Mouse (Mus musculus): ENCODE results near the gene Calhm3. TPM values are rescaled to one million over a fixed set of nuclear protein-coding genes. Genes with fewer than 3 reads are reported as not detected.

Calhm3 gene
- polyA plus RNA-seq (2012; rRNA removed), result not detected in 2 replicates

- H3K4me1 ChIP-seq (ENCODE audit: control insufficient read depth, insufficient read depth, low read length), result no peaks in the 10 kb centered on the region
Measured at GRCm38 (mm10) chr19:47157664-47158063, at the start of gene Calhm3. Gene Calhm3 (minus strand): TSS chr19:47157764.

DNA sequence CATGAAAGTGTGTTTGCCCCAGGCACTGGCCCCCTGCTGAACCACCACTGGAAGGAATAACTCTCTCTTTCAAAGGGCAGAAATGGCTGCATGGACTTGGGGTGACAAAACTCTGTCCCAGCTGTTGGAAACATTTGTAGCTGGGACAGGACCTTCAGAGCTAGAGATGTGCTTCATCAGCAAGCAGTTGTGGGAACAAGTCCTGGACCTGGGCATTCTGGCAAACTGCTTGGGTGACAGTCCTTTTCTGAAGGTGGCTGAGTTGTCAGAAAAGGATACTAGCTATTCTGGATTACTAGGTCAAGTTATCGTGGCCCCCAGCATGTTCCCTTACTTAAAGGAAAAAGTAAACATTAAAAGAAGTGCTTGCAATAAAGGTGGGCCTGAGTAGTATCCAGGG is 48.6 kb upstream of the Calhm3 start:
- H3K4me3 ChIP-seq (ENCODE audit: insufficient read depth, low read depth, low read length), result no peak overlapping the region
- 93% methylated on average over 1 of the region's 1 CpGs for WGBS

More at GRCm38 (mm10) chr19:47157664-47158063, at the start of gene Calhm3:
- Histone ChIP-seq H3K27ac (ENCODE audit: insufficient read depth, low read depth, low read length) (no peak within 1 kb of the TSS), H3K4me3 (ENCODE audit: insufficient read depth, low read depth, low read length) (no peak within 1 kb of the TSS), H3K27me3 (replicated peaks; ENCODE audit: control insufficient read depth, insufficient read depth, low read length) (no peaks in the 10 kb centered on the region), H3K36me3 (ENCODE audit: control insufficient read depth, insufficient read depth, low read length) (no peaks in the 10 kb centered on the region)
- no peak for TF ChIP-seq POLR2A (IDR thresholded peaks at IDR 0.05; ENCODE audit: low read depth, low read length)
- TF ChIP-seq CTCF (conservative IDR thresholded peaks at IDR 0.05; ENCODE audit: insufficient read depth, insufficient read length, low read depth, low read length), result no peak
- 81% methylated on average over 11 of the region's 11 CpGs for WGBS
- no peak for DNase-seq

DNA sequence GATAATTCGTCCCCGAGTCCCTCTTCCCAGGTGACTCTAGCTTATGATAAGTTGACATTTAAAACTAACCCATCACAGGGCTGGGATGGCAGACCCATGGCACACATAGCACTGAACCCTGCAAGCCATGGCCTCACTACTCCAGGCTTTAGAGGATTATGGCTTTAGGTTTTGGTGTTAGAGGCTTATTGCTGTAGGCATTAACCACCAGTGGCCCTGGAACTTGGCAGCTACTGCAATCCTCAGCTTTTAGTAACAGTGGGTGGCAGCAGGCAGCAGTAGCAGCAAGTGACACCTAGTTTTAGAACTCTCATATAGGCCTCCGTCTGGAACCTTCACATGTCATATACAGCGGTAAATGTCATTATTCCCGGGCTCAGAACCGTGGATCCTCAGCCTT is 47.1 kb upstream of the Calhm3 start:
- Histone ChIP-seq H3K4me3 (ENCODE audit: insufficient read depth, low read depth, low read length) (no peak overlapping the region), H3K4me1 (ENCODE audit: control insufficient read depth, insufficient read depth, low read length) (no peaks in the 10 kb centered on the region), H3K27me3 (replicated peaks; ENCODE audit: control insufficient read depth, insufficient read depth, low read length) (no peaks in the 10 kb centered on the region), H3K27ac (ENCODE audit: insufficient read depth, low read depth, low read length) (no peak overlapping the region), H3K36me3 (ENCODE audit: control insufficient read depth, insufficient read depth, low read length) (no peaks in the 10 kb centered on the region)
- DNase-seq, result no peak
- TF ChIP-seq POLR2A (IDR thresholded peaks at IDR 0.05; ENCODE audit: low read depth, low read length), result no peak
- no peak for TF ChIP-seq CTCF (conservative IDR thresholded peaks at IDR 0.05; ENCODE audit: insufficient read depth, insufficient read length, low read depth, low read length)
- 89% methylated on average over 6 of the region's 6 CpGs for WGBS

More for the DNA sequence above, 48.6 kb upstream of the Calhm3 start:
- Histone ChIP-seq H3K36me3 (ENCODE audit: control insufficient read depth, insufficient read depth, low read length) (no peaks in the 10 kb centered on the region), H3K27me3 (replicated peaks; ENCODE audit: control insufficient read depth, insufficient read depth, low read length) (no peaks in the 10 kb centered on the region), H3K27ac (ENCODE audit: insufficient read depth, low read depth, low read length) (no peak overlapping the region), H3K4me1 (ENCODE audit: control insufficient read depth, insufficient read depth, low read length) (no peaks in the 10 kb centered on the region)
- TF ChIP-seq POLR2A (IDR thresholded peaks at IDR 0.05; ENCODE audit: low read depth, low read length), result no peak
- TF ChIP-seq CTCF (conservative IDR thresholded peaks at IDR 0.05; ENCODE audit: insufficient read depth, insufficient read length, low read depth, low read length), result no peak
- no peak for DNase-seq

DNA sequence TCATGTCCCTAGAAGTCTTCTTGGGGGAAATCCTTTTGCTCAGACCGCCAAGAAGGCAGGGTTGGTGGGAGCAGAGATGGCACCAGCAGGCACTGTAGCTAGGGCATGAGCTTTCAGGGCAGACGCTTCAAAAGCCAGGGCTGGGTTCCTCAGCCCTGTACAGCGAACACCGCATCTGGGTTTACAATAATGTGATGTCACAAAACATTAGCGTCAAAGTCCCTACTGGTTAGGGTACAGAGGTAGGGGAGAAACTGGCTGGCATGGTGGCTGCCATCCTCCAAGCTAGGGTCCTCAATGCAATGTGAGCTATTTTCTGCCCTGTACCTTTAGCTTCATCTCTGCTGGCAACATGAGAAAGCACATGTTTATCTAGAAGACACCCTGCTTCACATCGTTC is 45.5 kb upstream of the Calhm3 start:
- no peak overlapping the region for H3K27ac ChIP-seq (ENCODE audit: insufficient read depth, low read depth, low read length)
- no peak overlapping the region for H3K4me3 ChIP-seq (ENCODE audit: insufficient read depth, low read depth, low read length)
- 94% methylated on average over 6 of the region's 6 CpGs for WGBS
- no peak for TF ChIP-seq CTCF (conservative IDR thresholded peaks at IDR 0.05; ENCODE audit: insufficient read depth, insufficient read length, low read depth, low read length)
- no peak for TF ChIP-seq POLR2A (IDR thresholded peaks at IDR 0.05; ENCODE audit: low read depth, low read length)
- DNase-seq, result no peak
- H3K4me1 ChIP-seq (ENCODE audit: control insufficient read depth, insufficient read depth, low read length), result no peaks in the 10 kb centered on the region
- H3K36me3 ChIP-seq (ENCODE audit: control insufficient read depth, insufficient read depth, low read length), result no peaks in the 10 kb centered on the region
- no peaks in the 10 kb centered on the region for H3K27me3 ChIP-seq (replicated peaks; ENCODE audit: control insufficient read depth, insufficient read depth, low read length)

DNA sequence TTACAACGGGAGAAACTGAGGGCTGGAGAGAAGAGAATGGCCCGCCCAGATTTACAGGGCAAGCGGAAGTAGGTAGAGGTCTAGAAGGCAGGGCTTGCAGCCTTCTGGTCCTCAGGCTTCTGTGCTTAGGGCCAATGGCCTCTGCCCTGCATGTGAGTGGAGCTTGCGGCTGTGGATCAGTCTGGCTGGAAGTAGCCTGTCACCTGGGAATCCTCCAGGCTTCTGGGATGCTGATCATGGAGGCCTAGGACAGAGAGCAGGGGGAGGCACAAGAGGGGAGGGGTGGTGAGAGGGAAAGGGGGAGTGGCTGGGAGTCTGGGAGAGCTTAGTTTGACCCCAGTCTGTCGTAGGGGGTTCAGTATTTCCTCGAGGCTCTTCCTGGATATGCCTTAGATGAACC is 44.9 kb upstream of the Calhm3 start:
- WGBS, result 72% methylated on average over 6 of the region's 6 CpGs
- H3K27me3 ChIP-seq (replicated peaks; ENCODE audit: control insufficient read depth, insufficient read depth, low read length), result no peaks in the 10 kb centered on the region
- no peak overlapping the region for H3K4me3 ChIP-seq (ENCODE audit: insufficient read depth, low read depth, low read length)
- H3K4me1 ChIP-seq (ENCODE audit: control insufficient read depth, insufficient read depth, low read length), result no peaks in the 10 kb centered on the region
- H3K36me3 ChIP-seq (ENCODE audit: control insufficient read depth, insufficient read depth, low read length), result no peaks in the 10 kb centered on the region
- TF ChIP-seq POLR2A (IDR thresholded peaks at IDR 0.05; ENCODE audit: low read depth, low read length) (no peak), CTCF (conservative IDR thresholded peaks at IDR 0.05; ENCODE audit: insufficient read depth, insufficient read length, low read depth, low read length) (no peak)
- no peak for DNase-seq
- no peak overlapping the region for H3K27ac ChIP-seq (ENCODE audit: insufficient read depth, low read depth, low read length)

- TF ChIP-seq CTCF (conservative IDR thresholded peaks at IDR 0.05; ENCODE audit: insufficient read depth, insufficient read length, low read depth, low read length) (no peak), POLR2A (IDR thresholded peaks at IDR 0.05; ENCODE audit: low read depth, low read length) (no peak)
- Histone ChIP-seq H3K36me3 (ENCODE audit: control insufficient read depth, insufficient read depth, low read length) (no peaks in the 10 kb centered on the region), H3K4me1 (ENCODE audit: control insufficient read depth, insufficient read depth, low read length) (no peaks in the 10 kb centered on the region), H3K4me3 (ENCODE audit: insufficient read depth, low read depth, low read length) (no peak overlapping the region), H3K27me3 (replicated peaks; ENCODE audit: control insufficient read depth, insufficient read depth, low read length) (no peaks in the 10 kb centered on the region), H3K27ac (ENCODE audit: insufficient read depth, low read depth, low read length) (no peak overlapping the region)
- DNase-seq, result no peak
- 63% methylated on average over 12 of the region's 12 CpGs for WGBS
Measured at GRCm38 (mm10) chr19:47201972-47202371, 44.4 kb upstream of the Calhm3 start.

DNA sequence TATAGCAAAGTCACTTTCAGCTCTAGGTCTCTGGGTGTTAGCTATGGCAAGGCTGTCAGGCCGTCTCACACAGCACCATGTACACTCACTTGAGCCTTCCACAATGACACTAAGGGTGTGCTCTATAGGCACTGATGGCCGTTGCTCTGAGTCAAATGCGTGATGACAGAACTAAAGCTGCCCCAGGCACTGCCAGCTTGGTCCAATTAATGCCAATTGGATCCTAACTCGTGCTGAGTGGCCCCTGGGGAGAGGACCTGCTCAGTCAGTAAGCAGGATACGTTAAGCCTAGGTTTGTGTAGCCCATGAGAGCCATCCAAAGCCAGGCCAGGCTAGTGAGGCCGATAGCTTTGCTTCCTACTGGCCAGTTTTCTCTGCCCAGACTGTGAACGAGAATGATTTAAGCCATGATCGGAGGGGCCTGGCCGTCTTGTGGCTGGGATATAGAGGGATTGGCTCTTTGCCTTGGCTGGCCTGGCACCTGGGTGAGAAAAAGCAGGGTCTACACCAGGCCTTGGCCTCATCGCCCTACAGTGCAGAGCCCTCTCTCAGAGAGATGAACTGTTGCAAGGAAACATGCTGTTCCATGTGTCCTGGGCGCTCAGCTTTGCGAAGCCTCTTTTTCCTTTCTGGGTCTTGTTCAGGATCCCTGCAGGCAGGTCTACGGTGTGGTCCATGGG is 41.2 kb upstream of the Calhm3 start:
- no peaks in the 10 kb centered on the region for H3K27me3 ChIP-seq (replicated peaks; ENCODE audit: control insufficient read depth, insufficient read depth, low read length)
- DNase-seq, result no peak
- no peak overlapping the region for H3K27ac ChIP-seq (ENCODE audit: insufficient read depth, low read depth, low read length)
- TF ChIP-seq CTCF (conservative IDR thresholded peaks at IDR 0.05; ENCODE audit: insufficient read depth, insufficient read length, low read depth, low read length) (no peak), POLR2A (IDR thresholded peaks at IDR 0.05; ENCODE audit: low read depth, low read length) (no peak)
- WGBS, result 89% methylated on average over 13 of the region's 13 CpGs
- H3K36me3 ChIP-seq (ENCODE audit: control insufficient read depth, insufficient read depth, low read length), result no peaks in the 10 kb centered on the region
- H3K4me1 ChIP-seq (ENCODE audit: control insufficient read depth, insufficient read depth, low read length), result no peaks in the 10 kb centered on the region
- no peak overlapping the region for H3K4me3 ChIP-seq (ENCODE audit: insufficient read depth, low read depth, low read length)

Data from kidney, adult 2 months (tissue).